Mouse (Mus musculus): ENCODE measurements around the gene Slc25a35.
"Not testable (repeated sequence)": the region's sequence is repeated elsewhere in the genome, so short reads cannot be mapped to it uniquely, and the experiment has no call there.

The Slc25a35 gene

DNA sequence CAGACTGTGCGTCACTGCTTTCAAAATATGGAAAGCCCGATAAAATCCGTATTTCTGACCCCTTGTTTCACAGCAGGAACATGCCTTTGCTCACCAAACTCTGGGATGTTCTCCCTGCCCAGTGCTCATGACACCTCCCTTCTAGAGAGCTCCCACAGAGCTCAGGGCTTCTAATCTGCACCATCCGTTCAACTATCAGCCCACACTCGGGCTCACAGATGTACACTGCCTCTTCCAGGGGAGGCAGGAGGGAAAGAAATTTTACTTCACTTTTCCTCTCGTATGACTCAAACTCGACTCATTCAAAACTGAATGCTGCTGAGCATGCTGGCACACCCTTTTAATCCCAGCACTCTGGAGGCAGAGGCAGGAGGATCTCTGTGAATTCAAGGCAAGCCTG lies 37.3 kb downstream of the Slc25a35 start:
- no peak for DNase-seq (ENCODE audit: inconsistent age in 2 of 2, low spot score in 1 of 2)

DNA sequence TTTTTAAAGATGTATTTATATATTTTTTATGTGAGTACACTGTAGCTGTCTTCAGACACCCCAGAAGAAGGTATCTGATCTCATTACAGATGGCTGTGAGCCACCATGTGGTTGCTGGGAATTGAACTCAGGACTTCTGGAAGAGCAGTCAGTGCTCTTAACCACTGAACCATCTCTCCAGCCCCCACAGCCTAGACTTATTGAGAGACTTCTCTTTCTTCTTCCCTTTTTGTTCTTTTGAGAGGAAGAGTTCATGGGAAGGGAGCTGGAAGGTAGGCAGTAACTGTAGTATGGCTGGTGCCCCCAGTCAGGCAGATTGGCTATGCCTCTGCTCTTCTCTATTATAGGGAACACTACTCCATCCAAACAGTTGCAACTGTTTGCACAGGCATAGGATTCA lies 38.6 kb downstream of the Slc25a35 start:
- DNase-seq (ENCODE audit: inconsistent age in 2 of 2, low spot score in 1 of 2): not testable (repeated sequence)

DNA sequence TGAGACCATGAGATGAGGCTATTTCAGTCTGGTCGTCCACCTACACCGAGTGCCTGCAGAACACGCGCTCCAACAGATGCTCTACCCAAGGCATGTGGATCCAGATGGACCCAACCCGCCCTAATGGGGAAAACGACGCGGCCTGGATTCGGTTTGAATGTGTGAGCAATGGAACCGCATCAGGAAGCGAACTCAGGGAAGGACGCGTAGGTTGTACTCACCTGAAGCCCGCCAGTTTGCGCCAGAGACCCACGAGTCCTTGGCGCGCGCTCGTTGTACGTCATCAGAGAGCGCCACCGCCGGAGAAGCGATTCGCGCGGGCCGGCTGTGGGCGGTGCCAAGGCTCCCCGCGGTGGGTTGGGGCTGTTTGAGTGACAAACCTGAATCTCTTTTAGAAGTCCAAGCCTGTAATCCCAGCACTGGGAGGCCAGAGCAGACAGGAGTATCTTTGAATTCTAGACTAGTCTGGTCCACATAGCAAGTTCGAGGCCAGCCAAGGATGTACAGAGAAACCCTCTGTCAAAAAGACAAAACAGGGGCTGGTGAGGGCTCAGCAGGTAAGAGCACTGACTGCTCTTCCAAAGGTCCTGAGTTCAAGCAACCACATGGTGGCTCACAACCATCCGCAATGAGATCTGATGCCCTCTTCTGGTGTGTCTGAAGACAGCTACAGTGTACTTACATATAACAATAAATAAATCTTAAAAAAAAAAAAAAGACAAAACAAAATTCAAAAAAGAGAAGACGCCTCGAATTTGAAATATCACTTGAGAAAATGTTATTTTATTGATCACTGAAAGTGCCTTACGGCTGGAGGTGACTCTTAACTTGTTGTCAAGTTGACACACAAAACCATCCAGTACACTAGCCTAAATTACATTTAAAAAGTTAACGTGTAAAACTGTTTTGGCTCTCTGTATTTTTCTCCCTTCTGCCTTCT lies 40.5 kb downstream of the Slc25a35 start, which contains the start of gene Pfas:
Gene Pfas (minus strand): TSS at position 279 of the 940 bp plus-strand sequence.
- DNase-seq (ENCODE audit: inconsistent age in 2 of 2, low spot score in 1 of 2): peak; percentile 91 to 96

DNA sequence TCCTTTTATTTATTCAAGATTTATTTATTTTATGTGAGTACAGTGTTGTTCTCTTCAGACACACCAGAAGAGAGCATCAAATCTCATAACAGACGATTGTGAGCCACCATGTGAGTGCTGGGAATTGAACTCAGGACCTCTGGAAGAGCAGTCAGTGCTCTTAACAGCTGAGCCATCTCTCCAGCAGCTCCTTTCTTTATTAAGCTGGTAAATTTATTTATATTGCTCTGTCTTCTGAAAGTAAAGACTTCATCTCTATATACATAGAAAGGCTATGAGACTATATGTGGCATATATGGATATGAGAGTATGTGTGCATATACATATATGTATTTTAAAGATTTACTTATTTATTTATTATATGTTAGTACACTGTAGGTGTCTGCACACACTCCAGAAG lies 41.6 kb downstream of the Slc25a35 start:
- no peak for DNase-seq (ENCODE audit: inconsistent age in 2 of 2, low spot score in 1 of 2)

DNA sequence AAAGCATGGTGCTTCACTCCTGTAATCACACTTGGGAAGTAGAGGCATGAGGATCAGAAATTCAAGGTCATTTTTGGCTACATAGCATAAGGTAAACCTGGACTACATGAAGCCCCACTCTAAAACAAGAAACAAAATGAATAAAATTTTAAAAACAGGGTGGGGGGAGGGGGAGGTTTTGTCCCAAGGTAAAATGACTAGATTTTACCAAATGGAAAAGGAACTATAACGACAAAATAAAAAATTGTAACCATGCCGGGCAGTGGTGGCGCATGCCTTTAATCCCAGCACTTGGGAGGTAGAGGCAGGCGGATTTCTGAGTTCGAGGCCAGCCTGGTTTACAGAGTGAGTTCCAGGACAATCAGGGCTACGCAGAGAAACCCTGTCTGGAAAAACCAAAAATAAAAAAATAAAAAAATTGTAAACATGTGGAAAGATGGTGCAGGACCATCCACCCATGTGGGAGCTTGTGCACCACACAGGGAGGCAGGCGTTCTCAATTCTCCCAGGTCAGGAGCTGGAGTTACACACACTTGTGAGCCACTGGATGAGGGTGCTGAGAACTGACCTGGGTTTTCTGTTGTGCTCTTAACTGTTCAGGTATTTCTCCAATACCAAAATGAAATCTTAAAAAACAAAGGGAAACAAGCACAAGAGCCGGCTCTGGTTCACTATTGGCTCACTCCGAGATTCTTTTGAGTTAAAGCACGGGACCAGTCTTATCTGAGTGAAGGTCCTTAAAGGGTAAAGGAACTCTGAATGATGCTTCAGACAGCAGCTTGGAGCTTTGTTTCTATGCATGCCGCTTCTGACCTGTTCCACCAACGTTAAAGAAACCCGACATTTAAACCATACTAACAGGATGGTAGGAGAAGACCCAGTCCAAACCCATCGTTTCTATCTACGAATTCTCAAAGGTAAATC lies 42.7 kb downstream of the Slc25a35 start:
- no peak for DNase-seq (ENCODE audit: inconsistent age in 2 of 2, low spot score in 1 of 2)

DNA sequence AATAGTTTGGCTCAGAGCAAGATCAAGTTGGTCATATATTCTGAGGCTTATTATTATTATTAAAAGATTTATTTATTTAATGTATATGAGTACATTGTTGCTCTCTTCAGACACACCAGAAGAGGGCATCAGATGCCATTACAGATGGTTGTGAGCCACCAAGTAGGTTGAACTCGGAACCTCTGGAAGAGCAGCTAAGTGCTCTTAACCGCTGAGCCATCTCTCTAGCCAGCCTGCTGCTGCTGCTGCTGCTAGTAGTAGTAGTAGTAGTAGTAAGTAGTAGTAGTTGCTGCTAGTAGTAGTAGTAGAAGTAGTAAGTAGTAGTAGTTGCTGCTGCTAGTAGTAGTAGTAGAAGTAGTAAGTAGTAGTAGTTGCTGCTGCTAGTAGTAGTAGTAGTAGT lies 43.5 kb downstream of the Slc25a35 start:
- not testable (repeated sequence) for DNase-seq (ENCODE audit: inconsistent age in 2 of 2, low spot score in 1 of 2)

DNA sequence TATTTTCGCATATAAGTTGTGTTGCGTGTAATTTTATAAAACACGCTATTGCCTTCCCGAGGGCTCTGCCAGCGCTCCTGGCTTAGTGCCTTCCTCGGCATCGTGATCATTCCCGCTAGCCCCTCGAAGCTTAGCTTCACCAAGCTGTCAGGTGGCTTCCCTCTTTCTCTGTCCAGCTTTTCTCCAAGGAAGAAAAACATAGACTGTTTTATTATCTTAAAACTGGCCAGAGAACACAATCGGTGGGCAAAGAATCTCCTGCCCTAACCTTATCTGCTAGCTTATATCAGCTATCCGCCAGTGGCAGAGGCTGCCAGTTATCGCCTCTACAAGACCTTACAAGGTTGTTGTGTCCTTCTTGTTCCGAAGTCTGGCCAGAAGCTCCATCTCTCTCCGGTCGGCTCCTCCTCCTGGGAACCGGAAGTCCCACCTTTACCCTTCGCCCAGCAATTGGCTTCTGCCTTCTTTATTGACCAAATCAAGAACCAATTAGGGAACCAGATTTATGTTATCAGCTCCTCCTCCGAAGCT lies 44.2 kb downstream of the Slc25a35 start:
- DNase-seq (ENCODE audit: inconsistent age in 2 of 2, low spot score in 1 of 2): peak; percentile 93 to 97

DNA sequence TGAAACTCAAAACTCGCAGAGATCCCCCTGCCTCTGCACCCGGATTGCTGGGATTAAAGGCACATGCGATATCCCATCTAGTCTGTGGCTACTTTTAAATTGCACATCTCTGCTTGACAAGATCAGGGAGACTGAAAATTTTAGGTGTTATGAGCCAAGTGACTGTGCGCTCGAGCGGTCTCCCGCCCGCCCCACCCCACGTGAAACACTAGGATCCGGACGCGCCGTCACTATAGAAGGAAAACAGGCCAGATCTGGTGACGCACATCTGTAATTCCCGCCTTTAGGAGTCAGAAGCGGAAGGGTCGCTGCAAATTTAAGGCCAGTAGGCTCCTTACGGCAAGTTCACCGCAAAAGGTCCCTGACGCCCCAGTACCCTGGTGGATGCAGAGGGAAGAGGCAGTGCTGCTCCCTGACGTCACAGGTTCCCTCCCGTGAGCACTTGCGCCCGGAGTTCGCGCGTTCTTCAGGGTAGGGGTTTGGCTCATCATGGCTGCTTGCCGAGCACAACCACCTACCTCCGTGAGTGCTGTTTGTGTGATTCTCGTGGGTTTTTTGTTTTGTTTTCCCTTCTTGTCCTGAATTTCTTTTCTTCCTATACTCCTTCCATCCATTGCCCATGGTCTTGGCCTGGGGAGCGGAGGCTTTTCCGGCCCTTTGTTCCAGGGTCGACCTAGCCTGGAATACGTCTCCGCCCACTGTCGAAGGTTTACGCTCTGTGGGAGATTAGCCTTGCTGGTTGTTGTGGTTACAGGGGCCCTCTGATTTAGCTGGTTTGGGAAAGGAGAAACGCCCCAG lies 47.9 kb downstream of the Slc25a35 start, which contains the start of gene Ctc1:
Gene Ctc1 (plus strand): TSS at position 268 of the 798 bp plus-strand sequence.
- DNase-seq (ENCODE audit: inconsistent age in 2 of 2, low spot score in 1 of 2): peak; percentile 91 to 97

DNA sequence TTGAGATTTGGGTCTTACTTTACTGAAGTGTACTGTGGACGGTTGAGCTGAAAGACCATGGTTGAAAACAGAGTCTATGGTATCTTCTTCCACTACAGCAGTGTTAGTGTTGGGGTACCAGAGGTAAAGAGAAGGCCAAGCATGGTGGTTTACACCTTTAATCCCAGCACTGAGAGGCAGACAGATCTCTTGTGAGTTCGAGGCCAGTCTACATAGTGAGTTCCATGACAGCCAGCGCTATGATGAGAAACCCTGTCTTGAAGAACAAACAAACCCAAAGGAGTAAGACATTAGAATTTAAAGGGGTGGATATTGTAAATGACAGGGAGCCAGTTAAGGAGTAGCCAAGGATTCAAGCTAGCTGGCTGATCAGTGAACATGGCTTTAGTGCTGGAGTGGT lies 48.8 kb downstream of the Slc25a35 start:
- no peak for DNase-seq (ENCODE audit: inconsistent age in 2 of 2, low spot score in 1 of 2)

DNA sequence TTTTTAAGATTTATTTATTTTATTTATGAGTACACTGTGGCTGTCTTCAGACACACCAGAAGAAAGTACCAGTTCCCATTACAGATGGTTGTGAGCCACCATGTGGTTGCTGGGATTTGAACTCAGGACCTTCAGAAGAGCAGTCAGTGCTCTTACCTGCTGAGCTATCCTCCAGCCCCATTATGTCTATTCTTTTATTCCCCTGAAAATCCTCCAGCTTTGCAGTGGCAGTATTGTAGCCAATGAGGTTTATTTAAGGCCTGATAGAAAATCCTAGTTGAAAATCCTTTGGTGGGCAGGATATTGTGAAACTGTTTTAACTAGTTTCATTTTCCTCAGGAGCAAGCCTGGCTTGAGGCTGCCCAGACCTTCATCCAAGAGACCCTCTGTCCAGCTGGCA lies 52.8 kb downstream of the Slc25a35 start:
- DNase-seq (ENCODE audit: inconsistent age in 2 of 2, low spot score in 1 of 2): no peak
